Mouse (Mus musculus): Measurements from ENCODE around the gene Keap1. TPM values are rescaled to one million over a fixed set of nuclear protein-coding genes. Genes with fewer than 3 reads are reported as not detected.
"Not testable (repeated sequence)": the region's sequence is repeated elsewhere in the genome, so short reads cannot be mapped to it uniquely, and the experiment has no call there.

Gene Keap1
- polyA plus RNA-seq, 2 experiments from 2014 or later: 16.9 to 30.0 TPM

GRCm38 (mm10) chr9:21261831-21262230 lies 22.7 kb upstream of the Keap1 start:
- no peak for ATAC-seq

GRCm38 (mm10) chr9:21260491-21261040 lies 21.4 kb upstream of the Keap1 start:
- no peak for ATAC-seq

- not testable (repeated sequence) for ATAC-seq
Measured at GRCm38 (mm10) chr9:21256349-21256748, 17.2 kb upstream of the Keap1 start.

- no peak for ATAC-seq
Measured at GRCm38 (mm10) chr9:21254690-21255089, 15.5 kb upstream of the Keap1 start.

GRCm38 (mm10) chr9:21251116-21251735 lies 12.1 kb upstream of the Keap1 start:
- ATAC-seq: no peak

- ATAC-seq: no peak
Measured at GRCm38 (mm10) chr9:21250509-21250908, 11.3 kb upstream of the Keap1 start.

GRCm38 (mm10) chr9:21249629-21250508 lies 10.7 kb upstream of the Keap1 start:
- no peak for ATAC-seq

GRCm38 (mm10) chr9:21248326-21248725 lies 9.2 kb upstream of the Keap1 start, which contains the start of gene S1pr5:
Gene S1pr5, minus strand, starts transcription at chr9:21248443.
- no peak for ATAC-seq

GRCm38 (mm10) chr9:21246342-21246741 lies 7.2 kb upstream of the Keap1 start:
- ATAC-seq: no peak

GRCm38 (mm10) chr9:21245113-21245487 lies 5.9 kb upstream of the Keap1 start:
- no peak for ATAC-seq

GRCm38 (mm10) chr9:21244428-21245112 lies 5.4 kb upstream of the Keap1 start:
- ATAC-seq: no peak

- ATAC-seq: no peak
Measured at GRCm38 (mm10) chr9:21243826-21244427, 4.8 kb upstream of the Keap1 start.

- peak; percentile 59 for ATAC-seq
Measured at GRCm38 (mm10) chr9:21241343-21241742, 2.2 kb upstream of the Keap1 start.

- no peak for ATAC-seq
Measured at GRCm38 (mm10) chr9:21239465-21239848, 296 bp upstream of the Keap1 start.

GRCm38 (mm10) chr9:21238004-21238732 lies 993 bp downstream of the Keap1 start:
- ATAC-seq: no peak

GRCm38 (mm10) chr9:21237368-21238003 lies 1.7 kb downstream of the Keap1 start:
- peak; percentile 19 for ATAC-seq

GRCm38 (mm10) chr9:21236991-21237367 lies 2.2 kb downstream of the Keap1 start:
- no peak for ATAC-seq

GRCm38 (mm10) chr9:21235341-21235740 lies 3.8 kb downstream of the Keap1 start:
- ATAC-seq: peak; percentile 60

- ATAC-seq: no peak
Measured at GRCm38 (mm10) chr9:21233805-21234204, 5.4 kb downstream of the Keap1 start.

- no peak for ATAC-seq
Measured at GRCm38 (mm10) chr9:21233366-21233765, 5.8 kb downstream of the Keap1 start.

GRCm38 (mm10) chr9:21232867-21233266 lies 6.3 kb downstream of the Keap1 start:
- ATAC-seq: no peak

Data from activated CD4-positive, CD25-positive, alpha-beta regulatory T cell, adult 4 months (primary cell).